ENCODE assay signal across 18 mouse cellular contexts in genomic region chr3:102060065-102060464, GRCm38 (mm10). TPM values are rescaled to one million over a fixed set of nuclear protein-coding genes. Genes with fewer than 3 reads are reported as not detected.
DNase-seq lines count a peak whose midpoint lies in the region; ATAC-seq and TF ChIP-seq lines count a peak whose summit lies in the region.
"Had no signal": no experiment of that assay in that cellular context is flagged by ENCODE, and none has a peak within 500 bp of the region (broad histone marks: within the 10 kb centered on the region; RNA-seq: fewer than 3 reads in every experiment).

No protein-coding gene starts in this region.

- TF ChIP-seq CTCF in heart, postnatal 0 days (IDR thresholded peaks at IDR 0.05; ENCODE audit: low read depth) = peak; percentile 18; the same call in 1 of the 2 replicates
- peak; percentile 40; the same call in 1 of the 2 replicates for TF ChIP-seq CTCF in lung, postnatal 0 days (IDR thresholded peaks at IDR 0.05)
- TF ChIP-seq CTCF in E14TG2a.4 (conservative IDR thresholded peaks at IDR 0.05; ENCODE audit: low read length) = peak; percentile 46

- no peak for ATAC-seq in heart, postnatal 0 days (ENCODE audit: insufficient read depth, low read depth)
- no peak for ATAC-seq in heart, embryonic 11.5 days (replicated peaks; ENCODE audit: insufficient number of reproducible peaks, low FRiP score, low TSS enrichment)
- ATAC-seq in lung, postnatal 0 days = no peak
- ATAC-seq: activated CD4-positive, CD25-positive, alpha-beta regulatory T cell, adult 4 months; forebrain, embryonic 15.5 days had no signal

- no peak for DNase-seq in heart, postnatal 0 days (ENCODE audit: low spot score)
- no peak for DNase-seq in lung, postnatal 0 days (ENCODE audit: low spot score)
- no peak for DNase-seq in lung, postnatal 25 days (ENCODE audit: low spot score)
- DNase-seq in induced T-regulatory cell, adult 2 months (ENCODE audit: low read depth) = peak; percentile 18
- DNase-seq in thymus, postnatal 4 days = no peak
- DNase-seq: kidney, adult 9 months; right cerebral cortex, adult 18-20 months had no signal

- H3K4me3 ChIP-seq in heart, postnatal 0 days (ENCODE audit: low read depth, low read length) = no peak overlapping the region
- H3K4me3 ChIP-seq in heart, embryonic 11.5 days (ENCODE audit: low read depth, low read length) = no peak overlapping the region
- no peak overlapping the region for H3K4me3 ChIP-seq in lung, postnatal 0 days (ENCODE audit: low read depth, low read length)
- no peak overlapping the region for H3K4me3 ChIP-seq in E14TG2a.4 (replicated peaks; ENCODE audit: low read length)
- H3K4me3 ChIP-seq: forebrain, embryonic 15.5 days; heart, embryonic 12.5 days; hindbrain, embryonic 12.5 days had no signal

- peaks cover 27% of the 10 kb centered on the region for H3K4me1 ChIP-seq in heart, postnatal 0 days (ENCODE audit: control insufficient read depth, insufficient read depth)
- H3K4me1 ChIP-seq in heart, embryonic 11.5 days (ENCODE audit: control insufficient read depth, insufficient read depth, low read length) = peaks cover 45% of the 10 kb centered on the region
- no peaks in the 10 kb centered on the region; the same call in 1 of the 2 replicates for H3K4me1 ChIP-seq in lung, postnatal 0 days (ENCODE audit: insufficient read depth, low read depth, low read length)
- H3K4me1 ChIP-seq in E14TG2a.4 (replicated peaks; ENCODE audit: low read depth, low read length) = peaks cover 70% of the 10 kb centered on the region

- no peak for TF ChIP-seq EP300 in heart, postnatal 0 days (IDR thresholded peaks at IDR 0.05; ENCODE audit: low read depth)
- no peak for TF ChIP-seq EP300 in lung, postnatal 0 days (IDR thresholded peaks at IDR 0.05)

- H3K27me3 ChIP-seq in heart, postnatal 0 days (ENCODE audit: control insufficient read depth, insufficient read depth, low read length) = no peaks in the 10 kb centered on the region
- no peaks in the 10 kb centered on the region for H3K27me3 ChIP-seq in heart, embryonic 11.5 days (ENCODE audit: control insufficient read depth, insufficient read depth, low read length)
- no peaks in the 10 kb centered on the region for H3K27me3 ChIP-seq in lung, postnatal 0 days (replicated peaks; ENCODE audit: insufficient read depth, low read length)
- H3K27me3 ChIP-seq in E14TG2a.4 (ENCODE audit: insufficient read depth, low read length) = no peaks in the 10 kb centered on the region
- H3K27me3 ChIP-seq: forebrain, embryonic 15.5 days; heart, embryonic 12.5 days; hindbrain, embryonic 12.5 days had no signal

- H3K9ac ChIP-seq in heart, postnatal 0 days (replicated peaks; ENCODE audit: low read depth, low read length) = no peak overlapping the region
- no peak overlapping the region for H3K9ac ChIP-seq in heart, embryonic 11.5 days (ENCODE audit: low read depth, low read length)
- no peak overlapping the region for H3K9ac ChIP-seq in lung, postnatal 0 days (replicated peaks; ENCODE audit: low read depth)
- H3K9ac ChIP-seq: forebrain, embryonic 15.5 days; heart, embryonic 12.5 days; hindbrain, embryonic 12.5 days had no signal

- H3K27ac ChIP-seq in heart, postnatal 0 days (ENCODE audit: low read depth) = no peak overlapping the region
- H3K27ac ChIP-seq in heart, embryonic 11.5 days (ENCODE audit: low read depth, low read length) = no peak overlapping the region; the same call in 1 of the 2 replicates
- H3K27ac ChIP-seq in lung, postnatal 0 days (ENCODE audit: low read length) = no peak overlapping the region
- H3K27ac ChIP-seq: forebrain, embryonic 15.5 days; hindbrain, embryonic 12.5 days had no signal

- no peak overlapping the region for H3K4me2 ChIP-seq in heart, postnatal 0 days (ENCODE audit: low read depth, low read length)
- H3K4me2 ChIP-seq in heart, embryonic 11.5 days = no peak overlapping the region
- no peak overlapping the region for H3K4me2 ChIP-seq in lung, postnatal 0 days (replicated peaks; ENCODE audit: low read depth, low read length)
- H3K4me2 ChIP-seq: forebrain, embryonic 15.5 days; heart, embryonic 12.5 days; hindbrain, embryonic 12.5 days; liver, embryonic 11.5 days had no signal

- no peaks in the 10 kb centered on the region for H3K9me3 ChIP-seq in heart, postnatal 0 days (replicated peaks; ENCODE audit: control insufficient read depth, low read length)
- no peaks in the 10 kb centered on the region for H3K9me3 ChIP-seq in heart, embryonic 11.5 days (replicated peaks; ENCODE audit: control insufficient read depth, low read length)
- H3K9me3 ChIP-seq in lung, postnatal 0 days (ENCODE audit: low read length) = no peaks in the 10 kb centered on the region
- no peaks in the 10 kb centered on the region for H3K9me3 ChIP-seq in E14TG2a.4 (ENCODE audit: low read length)
- H3K9me3 ChIP-seq: forebrain, embryonic 15.5 days; G1E; heart, embryonic 12.5 days; hindbrain, embryonic 12.5 days had no signal

- 69% methylated on average over 6 of the region's 6 CpGs for WGBS in heart, postnatal 0 days
- WGBS in heart, embryonic 11.5 days (ENCODE audit: insufficient replicate concordance) = 68% methylated on average over 6 of the region's 6 CpGs
- WGBS in lung, postnatal 0 days = 77% methylated on average over 6 of the region's 6 CpGs

- H3K36me3 ChIP-seq in heart, postnatal 0 days (replicated peaks; ENCODE audit: control insufficient read depth, insufficient read depth, low read length) = no peaks in the 10 kb centered on the region
- no peaks in the 10 kb centered on the region for H3K36me3 ChIP-seq in heart, embryonic 11.5 days (ENCODE audit: control insufficient read depth, insufficient read depth, low read length)
- H3K36me3 ChIP-seq in lung, postnatal 0 days (ENCODE audit: insufficient read depth, low read length) = no peaks in the 10 kb centered on the region
- H3K36me3 ChIP-seq in E14TG2a.4 (ENCODE audit: insufficient read depth, low read length) = no peaks in the 10 kb centered on the region
- H3K36me3 ChIP-seq: forebrain, embryonic 15.5 days; G1E; heart, embryonic 12.5 days; hindbrain, embryonic 12.5 days had no signal

RNA-seq across cellular contexts. Expression of gene Casq2, which starts 26.1 kb away (rescaled TPM):
- total RNA-seq in heart, postnatal 0 days (2014; rRNA removed; ENCODE audit: low replicate concordance) = 836 and 965 TPM in 2 replicates
- 809 and 872 TPM in 2 replicates for polyA plus RNA-seq in heart, postnatal 0 days (2015; fragmentation: Nextera tagmentation; extraction: Ambion mirVana)
- polyA plus RNA-seq in heart, embryonic 11.5 days (2014; fragmentation: Nextera tagmentation; extraction: Ambion mirVana) = 33.8 and 39.7 TPM in 2 replicates
- 7.0 and 9.0 TPM in 2 replicates for polyA plus RNA-seq in lung, postnatal 0 days (2015; fragmentation: Nextera tagmentation; extraction: Ambion mirVana)
- total RNA-seq: monocyte, adult 5-6 weeks had no signal
- polyA plus RNA-seq: activated CD4-positive, CD25-positive, alpha-beta regulatory T cell, adult 4 months; G1E had no signal

RNA-seq across cellular contexts. Expression of gene Nhlh2, which starts 50.2 kb away (rescaled TPM):
- not detected in 2 replicates for total RNA-seq in heart, postnatal 0 days (2014; rRNA removed; ENCODE audit: low replicate concordance)
- not detected in 2 replicates for polyA plus RNA-seq in heart, postnatal 0 days (2015; fragmentation: Nextera tagmentation; extraction: Ambion mirVana)
- 0.06 and 0.25 TPM in 2 replicates for polyA plus RNA-seq in heart, embryonic 11.5 days (2014; fragmentation: Nextera tagmentation; extraction: Ambion mirVana)
- polyA plus RNA-seq in lung, postnatal 0 days (2015; fragmentation: Nextera tagmentation; extraction: Ambion mirVana) = not detected in 2 replicates
- total RNA-seq: gastrocnemius, adult 8-10 months; monocyte, adult 5-6 weeks had no signal
- polyA plus RNA-seq: activated CD4-positive, CD25-positive, alpha-beta regulatory T cell, adult 4 months; G1E; spleen, adult 2 months had no signal

Comparison
In these comparisons a context has a peak if more than half of its experiments do, and no peak if none do; other contexts are left out.
1. RNA of gene Casq2, which starts 26.1 kb away (polyA plus RNA-seq): 809 to 872 TPM in heart, postnatal 0 days; 33.8 to 39.7 TPM in heart, embryonic 11.5 days and 7.0 to 9.0 TPM in lung, postnatal 0 days; every median in the first group is over 10 times any median in the second.
2. Peak in every context shown above with its lines, with median percentiles within 50 percentile points of each other: CTCF ChIP-seq.